Mouse (Mus musculus) G1E (cell line): ENCODE measurements at regions not wholly inside any gene's neighbourhood (a gene's known extent, or its start where the extent isn't known, plus 50 kb on each side); places are given as distances from the start of the nearest gene placed in this dataset.
"Not testable (repeated sequence)": the region's sequence is repeated elsewhere in the genome, so short reads cannot be mapped to it uniquely, and the experiment has no call there.

Experiments
- CTCF ChIP-seq: IDR thresholded peaks from 2 replicates; pipeline ENCODE4 v1.5.1; 2012; ENCODE audit warnings: low read depth, low read length, inconsistent platforms, mixed read lengths
- GATA1 ChIP-seq: IDR thresholded peaks from 2 replicates; pipeline ENCODE4 v1.6.1; 2012; ENCODE audit warnings: borderline replicate concordance, low read length, inconsistent platforms, mixed read lengths
- GATA2 ChIP-seq: IDR thresholded peaks from 2 replicates; pipeline ENCODE4 v1.6.1; 2012; ENCODE audit warnings: low read depth, low read length, inconsistent platforms, borderline replicate concordance
- POLR2AphosphoS5 ChIP-seq: IDR thresholded peaks from 2 replicates; pipeline ENCODE4 v1.6.1; 2012; ENCODE audit warnings: low read depth, low read length, inconsistent platforms; ENCODE audit not compliant: insufficient replicate concordance

- not testable (repeated sequence) for TF ChIP-seq CTCF, GATA2, GATA1, POLR2AphosphoS5
These were observed 400.1 kb downstream of the Adam6a start for GRCm38 (mm10) chr12:113943661-113944327.
